Mouse (Mus musculus) spleen, adult 2 months (tissue): ENCODE measurements around the gene Taco1.

Source experiments
- CTCF ChIP-seq: fragments of 200-500 bp; IDR thresholded peaks from 2 replicates; pipeline ENCODE4 v1.5.1; 2011; ENCODE audit warnings: mild to moderate bottlenecking, inconsistent platforms; ENCODE audit not compliant: insufficient read depth, insufficient read length, insufficient replicate concordance; ENCODE audit errors: extremely low read depth
- POLR2A ChIP-seq: fragments of 200-500 bp; IDR thresholded peaks from 2 replicates; pipeline ENCODE4 v1.6.1; 2011; ENCODE audit warnings: low read depth, low read length, inconsistent platforms

GRCm38 (mm10) chr11:106111688-106112087 lies 45.8 kb downstream of the Taco1 start:
- TF ChIP-seq CTCF = no peak
- no peak for TF ChIP-seq POLR2A
